Mouse (Mus musculus) neural tube, embryonic 11.5 days (tissue): ENCODE data around the gene Hsp90aa1. TPM values are rescaled to one million over a fixed set of nuclear protein-coding genes. Genes with fewer than 3 reads are reported as not detected.
"Not testable (repeated sequence)": the region's sequence is repeated elsewhere in the genome, so short reads cannot be mapped to it uniquely, and the experiment has no call there.

Source experiments
- ATAC-seq: fragments of 200-750 bp; cut with Nextera tagmentation; 2 replicates; pipeline ENCODE4 v1.8.0; 2017; ENCODE audit warnings: moderate number of reproducible peaks, mild to moderate bottlenecking, moderate TSS enrichment, moderate library complexity; ENCODE audit not compliant: insufficient read depth, low FRiP score, low TSS enrichment
- DNase-seq: peaks from one replicate; pipeline ENCODE4 v3.0.0-alpha.2; 2015; ENCODE audit warnings: low spot score
- H3K27ac ChIP-seq: fragments of 300-500 bp; sonication (generic); 2 replicates; pipeline ENCODE4 v1.5.1; 2014; ENCODE audit warnings: low read depth, mild to moderate bottlenecking, low read length
- H3K27me3 ChIP-seq: fragments of 300-500 bp; sonication (generic); 2 replicates; pipeline ENCODE4 v1.6.1; 2014; ENCODE audit warnings: mild to moderate bottlenecking, low read length, mixed read lengths; ENCODE audit not compliant: control insufficient read depth, insufficient read depth
- H3K36me3 ChIP-seq: fragments of 300-500 bp; sonication (generic); 2 replicates; pipeline ENCODE4 v1.6.1; 2014; ENCODE audit warnings: mild to moderate bottlenecking, low read length, moderate library complexity, mixed read lengths; ENCODE audit not compliant: control insufficient read depth, insufficient read depth
- H3K4me1 ChIP-seq: fragments of 300-500 bp; sonication (generic); 2 replicates; pipeline ENCODE4 v1.6.1; 2014; ENCODE audit warnings: low read length, mixed read lengths; ENCODE audit not compliant: control insufficient read depth, insufficient read depth
- H3K4me2 ChIP-seq: fragments of 300-500 bp; sonication (generic); 2 replicates; pipeline ENCODE4 v1.6.1; 2014; ENCODE audit warnings: low read depth, mild to moderate bottlenecking, moderate library complexity
- H3K4me3 ChIP-seq: fragments of 300-500 bp; sonication (generic); 2 replicates; pipeline ENCODE4 v1.5.1; 2014; ENCODE audit warnings: low read depth, low read length
- H3K9ac ChIP-seq: fragments of 300-500 bp; sonication (generic); 2 replicates; pipeline ENCODE4 v1.6.1; 2014; ENCODE audit warnings: mild to moderate bottlenecking, low read length
- H3K9me3 ChIP-seq: fragments of 300-500 bp; sonication (generic); 2 replicates; pipeline ENCODE4 v1.6.1; 2016; ENCODE audit warnings: low read length; ENCODE audit not compliant: control insufficient read depth
- WGBS: fragments of 180-500 bp; shearing (Covaris S2); extraction: QIAGEN DNeasy Blood & Tissue Kit; methylation state at CpG from one replicate; pipeline ENCODE4 v1.1.7; 2014; 5-methylcytosine and 5-hydroxymethylcytosine counted together
- polyA plus RNA-seq: library from polyadenylated mRNA; unstranded; fragments of >200 nt; fragmentation: Nextera tagmentation; extraction: Ambion mirVana; gene quantifications from 2 replicates; pipeline ENCODE4 v1.2.1, GENCODE M21; 2014

Gene Hsp90aa1
- polyA plus RNA-seq: 1,365 and 1,445 TPM in 2 replicates

GRCm38 (mm10) chr12:110702556-110702955, at the start of gene Hsp90aa1:
Hsp90aa1 (minus strand) TSS chr12:110702728.
- Histone ChIP-seq H3K9me3 (no peaks in the 10 kb centered on the region), H3K36me3 (no peaks in the 10 kb centered on the region), H3K27ac (no peak within 1 kb of the TSS), H3K9ac (no peak within 1 kb of the TSS), H3K4me2 (no peak within 1 kb of the TSS), H3K4me1 (no peaks in the 10 kb centered on the region), H3K27me3 (no peaks in the 10 kb centered on the region), H3K4me3 (no peak within 1 kb of the TSS)
- 47% methylated on average over 4 of the region's 4 CpGs for WGBS
- DNase-seq (no peak), ATAC-seq (no peak)

- H3K9me3 ChIP-seq: no peaks in the 10 kb centered on the region
- no peak overlapping the region for H3K27ac ChIP-seq
- no peak overlapping the region for H3K4me3 ChIP-seq
- no peak for ATAC-seq
- H3K4me2 ChIP-seq: no peak overlapping the region
- no peak overlapping the region for H3K9ac ChIP-seq
- H3K36me3 ChIP-seq: 0 out of 2 replicates have a peak, but pooled peaks cover 2% of the 10 kb centered on the region
- DNase-seq: no peak
- no peaks in the 10 kb centered on the region for H3K27me3 ChIP-seq
- 87% methylated on average over 10 of the region's 10 CpGs for WGBS
- H3K4me1 ChIP-seq: no peaks in the 10 kb centered on the region
Measured at GRCm38 (mm10) chr12:110750770-110751439, 48.4 kb upstream of the Hsp90aa1 start.

- no peaks in the 10 kb centered on the region for H3K36me3 ChIP-seq
- WGBS: under 1% methylated on average over 71 of the region's 72 CpGs
- ATAC-seq: peak; percentile 68
Measured at GRCm38 (mm10) chr12:110738158-110738921, 35.8 kb upstream of the Hsp90aa1 start.

GRCm38 (mm10) chr12:110737170-110738157, 34.9 kb upstream of the Hsp90aa1 start, which contains the start of gene Wdr20:
Wdr20 (plus strand) TSS chr12:110737944.
- peaks cover 4% of the 10 kb centered on the region; the same call in 1 of the 2 replicates for H3K27me3 ChIP-seq
- H3K9me3 ChIP-seq: no peaks in the 10 kb centered on the region
- no peaks in the 10 kb centered on the region for H3K36me3 ChIP-seq
- peak; percentile 91 for ATAC-seq
- H3K4me3 ChIP-seq: peak within 1 kb of the TSS; percentile 93
- H3K4me2 ChIP-seq: peak within 1 kb of the TSS; percentile 91
- H3K4me1 ChIP-seq: peaks cover 9% of the 10 kb centered on the region; the same call in 1 of the 2 replicates
- peak within 1 kb of the TSS; percentile 89 for H3K9ac ChIP-seq
- DNase-seq: peak; percentile 98
- H3K27ac ChIP-seq: 0 out of 2 replicates have a peak within 1 kb of the TSS, but pooled peaks have one; percentile 55
- 1% methylated on average over 68 of the region's 69 CpGs for WGBS

More at GRCm38 (mm10) chr12:110738158-110738921, 35.8 kb upstream of the Hsp90aa1 start:
- Histone ChIP-seq H3K4me2 (peak overlapping the region; percentile 91), H3K9me3 (no peaks in the 10 kb centered on the region), H3K4me3 (peak overlapping the region; percentile 93), H3K27ac (0 out of 2 replicates have a peak overlapping the region, but pooled peaks have one; percentile 55), H3K27me3 (peaks cover 4% of the 10 kb centered on the region; the same call in 1 of the 2 replicates), H3K4me1 (peaks cover 9% of the 10 kb centered on the region; the same call in 1 of the 2 replicates), H3K9ac (peak overlapping the region; percentile 89)
- peak; percentile 22 for DNase-seq

- DNase-seq: no peak
- Histone ChIP-seq H3K27me3 (peaks cover 4% of the 10 kb centered on the region; the same call in 1 of the 2 replicates), H3K9ac (no peak overlapping the region), H3K4me2 (peak overlapping the region; percentile 83; the same call in 1 of the 2 replicates), H3K36me3 (no peaks in the 10 kb centered on the region), H3K4me3 (peak overlapping the region; percentile 93), H3K4me1 (peaks cover 9% of the 10 kb centered on the region; the same call in 1 of the 2 replicates), H3K27ac (no peak overlapping the region), H3K9me3 (no peaks in the 10 kb centered on the region)
- WGBS: 16% methylated on average over 4 of the region's 4 CpGs
- no peak for ATAC-seq
Measured at GRCm38 (mm10) chr12:110736641-110737040, 34.1 kb upstream of the Hsp90aa1 start.

GRCm38 (mm10) chr12:110733254-110733653, 30.7 kb upstream of the Hsp90aa1 start:
- H3K9ac ChIP-seq, H3K4me2 ChIP-seq, H3K27ac ChIP-seq, DNase-seq, ATAC-seq, H3K36me3 ChIP-seq, H3K4me3 ChIP-seq, H3K27me3 ChIP-seq, H3K4me1 ChIP-seq, H3K9me3 ChIP-seq: not testable (repeated sequence)
- WGBS: 96% methylated on average over 3 of the region's 3 CpGs

GRCm38 (mm10) chr12:110726428-110726827, 23.9 kb upstream of the Hsp90aa1 start:
- H3K9ac ChIP-seq: no peak overlapping the region
- 66% methylated on average over 1 of the region's 1 CpGs for WGBS
- H3K4me3 ChIP-seq: no peak overlapping the region
- H3K4me1 ChIP-seq: no peaks in the 10 kb centered on the region
- no peak for DNase-seq
- H3K36me3 ChIP-seq: no peaks in the 10 kb centered on the region
- H3K9me3 ChIP-seq: no peaks in the 10 kb centered on the region
- no peak for ATAC-seq
- no peaks in the 10 kb centered on the region for H3K27me3 ChIP-seq
- no peak overlapping the region for H3K4me2 ChIP-seq
- H3K27ac ChIP-seq: no peak overlapping the region

GRCm38 (mm10) chr12:110725489-110725888, 23.0 kb upstream of the Hsp90aa1 start:
- Histone ChIP-seq H3K9me3 (no peaks in the 10 kb centered on the region), H3K27me3 (no peaks in the 10 kb centered on the region), H3K9ac (no peak overlapping the region), H3K36me3 (no peaks in the 10 kb centered on the region), H3K4me2 (no peak overlapping the region), H3K4me3 (no peak overlapping the region), H3K4me1 (no peaks in the 10 kb centered on the region), H3K27ac (no peak overlapping the region)
- 89% methylated on average over 5 of the region's 5 CpGs for WGBS
- DNase-seq (no peak), ATAC-seq (no peak)
